Mouse (Mus musculus) liver, postnatal 0 days (tissue): ENCODE measurements around the gene Tldc1.

Experiments
- CTCF ChIP-seq: sonication (generic); IDR thresholded peaks from 2 replicates; pipeline ENCODE4 v1.5.1; 2016; ENCODE audit warnings: antibody characterized with exemption, low read depth
- EP300 ChIP-seq: IDR thresholded peaks from 2 replicates; pipeline ENCODE4 v1.6.1; 2016; ENCODE audit warnings: antibody characterized with exemption, low read depth, mild to moderate bottlenecking

DNA sequence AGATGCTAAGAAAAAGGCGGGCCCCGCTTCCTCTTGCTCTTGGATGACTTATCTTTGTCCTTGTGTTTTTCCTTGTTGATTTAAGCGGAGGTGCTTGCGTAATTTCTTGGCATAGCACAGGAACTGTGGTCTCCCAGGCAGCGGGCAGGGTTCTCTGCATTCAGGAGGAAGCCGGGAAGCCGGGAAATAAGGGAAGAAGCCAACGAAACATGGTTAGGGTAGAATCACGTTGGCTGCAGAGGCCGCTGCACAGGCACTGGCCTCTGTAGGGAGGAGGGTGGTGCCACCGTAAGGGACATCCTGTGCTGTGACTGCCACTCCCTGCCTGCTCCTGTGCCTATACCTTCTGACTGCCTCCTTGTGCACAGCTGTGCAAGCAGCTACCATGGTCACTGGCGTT lies 63.0 kb downstream of the Tldc1 start:
- TF ChIP-seq EP300 (no peak), CTCF (no peak)
